Mouse (Mus musculus) heart, postnatal 36 days (tissue): ENCODE data around the gene Card10. TPM values are rescaled to one million over a fixed set of nuclear protein-coding genes. Genes with fewer than 3 reads are reported as not detected.

ENCODE experiments used
- DNase-seq, 2 experiments: peaks; one replicate each; pipeline ENCODE4 v3.0.0; 2021 to 2022
- intact Hi-C: fragments of 180-260 bp; cut with DNase I; formaldehyde crosslinking; loops from one replicate; pipeline ENCODE4 v1.15.1; 2025
- total RNA-seq, 2 experiments: library from RNA; stranded (reverse); gene quantifications; 2 replicates each; pipeline ENCODE4 v1.2.3; 2021

Gene Card10
- total RNA-seq, 2 experiments from 2014 or later: 15.4 to 19.0 TPM

DNA sequence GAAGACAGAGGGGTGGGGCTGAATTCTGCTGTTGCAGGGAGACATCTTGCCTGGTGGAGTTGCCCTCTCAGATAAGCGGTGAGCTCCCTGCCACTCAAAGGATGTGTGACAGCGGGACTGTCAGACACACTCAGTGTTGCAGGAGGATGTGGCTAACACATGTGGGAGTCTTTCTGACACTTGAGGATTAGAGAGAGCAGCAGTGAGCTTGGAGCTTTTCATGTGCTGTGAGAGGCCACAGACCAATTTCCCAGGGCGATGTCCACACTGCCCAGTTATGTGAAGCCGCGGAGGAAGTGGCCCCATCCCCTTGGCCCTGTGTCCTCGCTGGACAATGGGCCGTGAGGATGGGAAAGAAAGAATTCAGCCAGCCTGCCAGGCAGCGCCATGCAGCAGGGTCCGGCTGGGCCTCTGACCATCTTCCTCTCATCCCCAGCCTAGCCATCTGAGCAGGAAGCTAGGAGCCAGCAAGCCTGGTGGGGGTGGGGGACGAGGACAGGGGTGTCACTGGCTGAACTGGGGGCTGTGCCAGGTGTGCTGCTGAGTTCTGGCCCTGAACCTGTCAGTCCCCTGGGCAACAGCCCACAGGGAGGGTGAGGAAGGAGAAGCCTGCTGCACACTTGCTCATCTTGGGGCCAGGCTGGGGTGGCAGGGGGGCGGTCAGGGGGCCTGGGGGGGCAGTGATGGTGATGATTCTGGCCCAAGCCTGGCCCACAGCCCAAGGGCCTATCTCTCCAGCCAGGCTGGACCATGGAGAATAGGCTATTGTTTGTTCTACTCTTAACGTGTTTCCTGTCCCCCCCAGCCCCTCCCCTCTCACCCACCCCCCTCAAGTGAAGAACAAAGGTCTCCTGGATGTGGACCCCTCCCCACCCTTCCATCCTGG is 32.6 kb upstream of the Card10 start:
- DNase-seq: peak; percentile 57 to 71

DNA sequence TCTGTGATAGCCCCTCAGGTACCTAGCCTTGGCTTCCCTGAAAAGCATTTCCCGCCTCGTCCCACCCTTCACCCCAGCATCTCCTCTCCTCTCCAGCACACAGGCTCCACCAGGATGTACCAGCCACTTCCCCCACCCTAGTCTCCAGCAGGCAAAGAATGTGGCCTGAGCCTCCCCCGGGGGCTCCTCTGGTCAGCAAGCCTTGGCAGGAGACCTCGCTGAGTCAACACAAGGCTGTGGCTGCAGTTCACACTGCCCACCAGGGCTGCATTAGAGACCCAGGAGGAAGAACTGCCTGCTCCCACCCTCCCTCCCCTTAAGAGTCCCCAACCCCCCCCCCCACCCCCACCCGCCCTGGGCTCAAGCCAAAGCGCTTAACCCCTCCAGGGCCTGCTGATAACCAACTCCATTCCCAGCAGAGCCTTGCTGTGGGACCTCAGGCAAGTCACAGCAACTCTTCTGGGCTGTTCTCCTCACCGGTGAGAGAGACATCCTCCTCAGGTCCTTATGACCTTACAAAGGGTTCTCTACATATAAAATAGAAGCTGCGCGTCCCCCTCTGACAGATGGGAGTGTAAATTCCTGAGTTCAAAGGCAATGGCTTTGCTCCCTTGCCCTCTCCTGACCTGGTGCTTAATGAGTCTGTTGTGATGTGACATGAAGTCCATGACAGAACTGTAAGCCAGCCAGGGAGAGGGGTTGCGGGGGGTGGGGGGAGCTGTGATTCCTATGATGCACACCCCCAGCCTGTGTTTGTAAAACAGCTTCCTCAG is 31.6 kb upstream of the Card10 start:
- intact Hi-C loops: no loop called here
- peak in 1 of 2 experiments; percentile 43 for DNase-seq

More for the DNA sequence above, 32.6 kb upstream of the Card10 start:
- intact Hi-C loops: no loop called here

DNA sequence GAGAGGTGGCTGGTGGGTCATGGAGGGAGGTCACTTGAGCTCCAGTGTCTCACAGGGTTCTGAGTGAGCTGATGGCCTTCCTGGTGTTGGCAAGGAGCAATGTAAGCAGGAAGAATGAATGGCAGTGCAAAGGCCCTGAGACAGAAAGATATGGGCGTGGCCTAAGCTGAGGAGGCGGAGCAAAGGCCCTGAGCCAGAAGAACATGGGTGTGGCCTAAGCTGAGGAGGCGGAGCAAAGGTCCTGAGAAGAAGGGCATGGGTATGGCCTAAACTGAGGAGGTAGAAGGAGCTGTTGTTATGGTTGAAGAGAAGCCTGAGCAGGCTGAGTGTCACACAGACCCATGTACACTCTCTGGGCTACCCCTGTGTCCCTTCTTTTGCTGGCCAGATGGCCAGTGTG is 30.7 kb upstream of the Card10 start:
- DNase-seq: no peak
- intact Hi-C loops: loop anchor here (2.0 kb wide), 1 partner anchor 47 kb away; no protein-coding TSS in a partner anchor

DNA sequence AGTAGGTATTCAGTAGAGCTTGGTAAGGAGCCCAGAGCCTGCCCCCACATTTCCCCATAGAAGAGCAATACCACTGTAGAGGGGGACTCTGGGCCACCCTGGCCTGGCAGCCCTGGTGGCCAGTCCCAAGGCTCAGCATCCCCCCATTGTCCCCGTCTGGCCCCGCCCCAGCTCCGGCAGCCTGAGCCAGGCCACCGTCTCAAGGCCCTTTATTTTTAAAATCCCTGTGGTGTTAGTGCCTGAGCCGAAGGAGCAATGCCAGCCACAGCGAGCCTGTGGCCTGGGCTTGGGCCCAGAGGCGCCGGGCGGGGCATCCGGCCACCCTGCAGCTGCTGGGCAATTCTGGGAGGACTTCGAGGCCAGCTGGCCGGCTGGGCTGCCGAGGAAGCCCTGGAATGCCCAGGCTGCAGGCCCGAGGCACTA is 29.9 kb upstream of the Card10 start:
- DNase-seq: peak; percentile 79 to 86
- intact Hi-C loops: loop anchor here (1.0 to 2.0 kb wide), 2 partner anchors 11 to 46 kb away; no protein-coding TSS in a partner anchor

DNA sequence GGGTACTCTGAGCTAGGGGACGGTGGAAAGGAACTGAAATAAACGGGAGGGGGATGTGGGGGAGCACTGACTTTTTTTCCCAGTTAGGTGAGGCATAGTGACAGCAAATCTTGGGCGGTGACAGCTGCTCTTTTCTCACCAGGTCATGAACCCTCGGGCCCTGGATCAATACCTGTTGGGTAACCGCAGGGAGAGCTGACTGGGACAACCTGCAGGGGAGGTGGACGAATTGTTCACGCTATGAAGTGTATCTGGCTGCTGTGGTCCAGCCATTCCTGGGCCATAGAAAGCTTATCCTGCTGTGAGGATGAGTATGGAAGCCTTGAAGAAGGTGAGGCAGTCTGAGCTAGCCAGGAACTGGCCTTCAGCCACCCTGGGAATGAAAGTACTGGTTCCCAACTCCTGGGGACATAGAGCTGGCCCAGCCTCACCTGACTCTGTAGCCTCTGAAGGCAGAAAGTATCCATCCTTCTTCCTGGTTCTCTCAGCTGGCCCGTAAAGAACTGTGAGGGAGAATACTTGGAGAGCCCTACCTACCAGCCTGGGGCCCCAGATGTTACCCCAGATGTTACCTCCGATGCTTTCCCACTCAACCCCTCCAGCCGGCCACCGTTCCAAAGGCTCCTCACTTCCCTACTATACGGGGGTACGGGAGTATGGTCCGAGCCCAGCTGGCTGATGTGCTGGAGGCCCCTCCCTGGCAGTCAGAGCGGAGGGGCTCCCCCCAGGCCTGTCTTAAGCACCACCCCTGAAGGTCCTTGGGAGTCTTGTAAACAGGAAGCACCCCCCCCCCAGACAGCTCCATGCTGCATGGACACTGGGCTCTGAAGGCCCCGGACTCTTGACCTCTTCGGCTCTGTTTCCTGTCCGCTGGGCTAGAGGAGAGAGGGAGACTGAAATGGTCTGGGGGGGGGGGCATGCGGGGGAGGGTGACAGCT is 29.1 kb upstream of the Card10 start:
- intact Hi-C loops: loop anchor here (1.0 to 2.0 kb wide), 2 partner anchors 11 to 45 kb away; no protein-coding TSS in a partner anchor
- DNase-seq: peak; percentile 44 to 68

DNA sequence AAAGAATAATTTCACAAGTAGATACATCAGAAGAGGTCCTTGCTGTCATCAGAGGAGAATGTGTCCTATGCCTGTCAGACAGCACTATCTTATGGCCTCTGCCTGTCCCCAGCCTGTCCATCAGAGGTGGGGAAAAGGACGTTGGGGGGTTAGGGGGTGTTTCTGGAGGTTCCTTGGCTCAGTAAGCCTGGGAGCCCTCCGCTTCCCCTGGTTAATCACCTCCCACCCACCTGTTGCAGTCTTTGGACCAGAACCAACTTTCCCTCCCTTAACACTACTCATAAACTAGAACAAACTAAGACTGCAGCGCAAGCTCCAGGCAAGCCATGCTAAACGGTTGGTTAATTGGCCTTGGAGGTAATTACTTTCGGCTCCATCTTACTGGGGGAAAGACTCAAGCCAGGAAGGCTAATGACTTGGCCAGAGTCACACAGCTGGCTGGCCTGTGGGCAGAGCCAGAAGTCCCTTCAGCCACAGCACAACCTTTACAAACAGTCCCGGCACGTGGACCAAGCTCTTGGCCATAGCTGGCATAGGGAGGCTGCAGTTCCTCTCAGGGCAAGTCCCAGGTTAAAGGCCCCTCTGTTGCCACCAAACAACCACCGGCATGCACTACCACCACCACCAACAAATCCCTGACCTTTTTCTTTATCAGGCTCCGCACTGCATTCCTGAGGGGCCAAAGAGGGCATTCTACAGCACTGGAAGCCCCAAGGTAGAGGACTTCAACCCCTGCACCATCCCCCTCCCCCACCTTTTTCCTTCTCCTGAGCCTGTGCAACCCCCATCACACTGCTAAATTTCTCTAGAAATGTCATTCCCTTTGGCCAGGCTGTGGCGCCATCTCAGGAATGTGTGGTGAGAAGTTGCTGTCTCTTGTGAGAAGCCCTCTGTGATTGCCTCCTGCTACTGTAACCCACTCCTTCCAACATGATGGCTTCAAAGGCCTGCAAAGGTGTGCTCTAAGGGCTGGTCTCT is 28.2 kb upstream of the Card10 start:
- DNase-seq: peak in 1 of 2 experiments; percentile 2
- intact Hi-C loops: no loop called here

DNA sequence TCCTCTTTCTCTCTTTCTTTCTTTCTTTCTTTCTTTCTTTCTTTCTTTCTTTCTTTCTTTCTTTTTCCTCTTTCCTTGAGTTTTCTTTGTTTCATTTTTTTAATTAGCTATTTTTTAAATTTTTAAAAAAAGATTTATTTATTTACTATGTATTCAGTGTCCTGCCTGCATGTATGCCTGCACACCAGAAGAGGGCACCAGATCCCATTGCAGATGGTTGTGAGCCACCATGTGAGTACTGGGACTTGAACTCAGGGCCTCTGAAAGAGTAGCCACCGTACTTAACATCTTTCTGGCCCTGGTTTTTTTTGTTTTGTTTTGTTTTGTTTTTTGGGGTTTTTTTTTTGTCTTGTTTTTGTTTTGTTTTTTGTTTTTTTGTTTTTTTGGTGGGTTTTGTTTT is 26.8 kb upstream of the Card10 start:
- intact Hi-C loops: no loop called here
- DNase-seq: no peak

DNA sequence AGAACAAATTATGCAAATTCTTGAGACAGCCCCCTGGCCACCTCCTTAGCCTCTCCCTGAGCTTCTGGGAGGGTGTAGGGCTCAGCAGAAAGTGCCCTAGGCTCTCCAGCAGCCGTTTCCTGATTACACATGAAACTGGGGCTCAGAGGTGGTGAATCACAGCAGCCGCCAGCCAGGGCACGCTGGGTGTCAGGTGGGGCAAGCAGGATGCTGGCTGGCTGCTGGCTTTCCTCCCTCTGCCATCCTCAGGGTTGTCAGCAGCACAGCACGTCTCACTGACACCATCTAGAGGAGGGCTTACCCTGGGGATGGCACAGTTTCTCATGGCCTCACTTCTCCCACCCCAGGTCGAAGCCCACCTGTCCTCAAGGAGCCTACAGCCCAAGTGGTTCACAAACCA is 25.5 kb upstream of the Card10 start:
- DNase-seq: peak in 1 of 2 experiments; percentile 2
- intact Hi-C loops: no loop called here

DNA sequence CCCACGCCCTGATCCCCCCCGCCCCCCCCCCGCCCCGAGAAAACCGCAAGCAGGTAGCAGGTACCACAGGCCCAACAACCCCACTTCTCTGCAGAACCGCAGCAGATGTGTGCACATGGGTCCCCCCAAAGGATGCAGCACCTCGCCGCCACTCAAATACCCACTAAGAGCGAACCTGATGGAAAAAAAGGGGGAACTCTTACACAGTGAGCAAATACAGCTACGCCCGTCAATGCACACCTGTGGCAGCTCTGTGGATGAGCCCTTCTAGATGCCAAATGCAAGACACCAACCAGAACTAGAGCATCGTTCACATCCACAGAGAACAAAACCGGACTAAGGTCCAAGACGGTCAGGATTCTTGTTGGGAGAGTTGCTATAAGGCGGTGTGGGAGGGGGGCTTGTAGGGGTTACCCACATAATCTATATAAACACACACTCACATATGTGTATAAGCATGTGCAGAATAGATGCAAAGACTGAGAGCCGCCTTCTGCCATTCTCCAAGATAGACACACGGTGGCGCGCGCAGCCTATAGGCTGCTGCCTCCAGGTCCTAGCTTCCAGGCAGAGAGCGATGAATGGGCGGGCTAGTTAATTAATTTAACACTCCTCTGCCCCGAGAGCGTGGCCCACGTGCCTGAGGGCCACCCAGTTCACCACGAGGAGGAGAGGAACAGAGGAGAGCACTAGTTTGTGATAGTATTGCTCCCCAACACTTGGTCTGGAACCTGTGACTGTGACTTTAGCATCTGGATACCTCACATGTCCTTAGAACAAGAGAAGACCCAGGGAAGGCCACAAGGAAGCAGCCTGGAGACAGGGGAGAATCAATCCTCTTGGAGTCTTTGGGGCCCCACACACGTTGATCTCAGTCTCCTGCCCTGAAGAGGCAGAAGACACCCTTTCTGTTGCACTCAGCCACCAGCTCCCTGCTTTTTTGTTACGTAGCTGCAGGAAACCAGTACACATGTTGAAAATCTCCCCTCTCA is 23.7 kb upstream of the Card10 start:
- intact Hi-C loops: loop anchor here (1.0 kb wide), 2 partner anchors 22 to 43 kb away; no protein-coding TSS in a partner anchor
- DNase-seq: peak; percentile 76 to 81

DNA sequence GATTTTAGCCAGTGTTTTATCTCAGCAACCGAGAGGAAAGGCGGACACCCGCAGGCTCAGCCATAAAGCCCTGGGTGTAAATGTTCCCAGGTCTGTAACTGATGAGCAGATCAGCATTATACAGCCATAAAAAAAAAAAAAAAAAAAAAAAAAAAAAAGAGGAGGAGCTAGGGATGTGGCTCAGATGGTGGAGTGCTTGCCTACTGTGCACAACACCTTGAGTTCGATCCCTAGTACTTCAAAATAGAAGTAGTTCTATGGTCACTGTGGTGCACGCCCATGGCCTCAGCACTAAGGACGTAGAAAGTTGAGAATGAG is 13.2 kb upstream of the Card10 start:
- no peak for DNase-seq
- intact Hi-C loops: loop anchor here (5.0 kb wide), 1 partner anchor 36 kb away; no protein-coding TSS in a partner anchor

DNA sequence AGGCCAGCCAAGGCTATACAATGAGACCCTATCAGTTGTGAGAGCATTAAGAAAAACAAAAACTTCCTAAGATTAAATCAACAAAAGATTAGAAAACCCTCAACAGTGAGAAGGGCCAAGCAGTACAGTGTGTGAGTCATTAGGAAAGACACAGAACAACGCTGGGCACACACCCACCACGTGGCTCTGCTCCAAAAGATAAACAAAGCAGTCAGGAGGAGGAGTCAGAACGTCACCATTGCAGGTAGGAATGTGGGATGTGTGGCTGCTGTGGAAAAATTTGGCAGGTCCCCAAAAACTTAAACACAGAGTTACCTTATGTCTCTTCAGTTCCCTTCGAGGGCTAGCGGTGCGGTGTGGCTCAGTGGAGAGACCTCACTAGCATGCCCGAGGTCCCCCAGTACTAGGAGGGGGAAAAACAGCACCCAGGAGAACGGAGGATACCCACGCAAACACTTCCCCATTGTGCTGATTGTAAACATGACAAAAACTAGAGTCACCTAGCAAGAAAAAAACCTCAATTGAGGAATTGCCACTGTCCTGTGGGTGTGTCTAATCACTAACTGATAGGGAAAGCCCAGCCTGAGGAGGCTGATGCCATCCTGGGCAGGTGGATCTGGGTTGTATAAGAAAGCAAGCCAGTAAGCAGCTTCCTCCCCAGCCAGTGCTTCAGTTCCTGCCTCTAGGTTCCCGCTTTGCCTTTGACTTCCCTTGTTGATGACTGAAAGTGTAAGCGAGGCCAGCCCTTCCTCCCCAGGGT is 12.7 kb upstream of the Card10 start:
- intact Hi-C loops: loop anchor here (5.0 kb wide), 1 partner anchor 37 kb away; no protein-coding TSS in a partner anchor
- no peak for DNase-seq

DNA sequence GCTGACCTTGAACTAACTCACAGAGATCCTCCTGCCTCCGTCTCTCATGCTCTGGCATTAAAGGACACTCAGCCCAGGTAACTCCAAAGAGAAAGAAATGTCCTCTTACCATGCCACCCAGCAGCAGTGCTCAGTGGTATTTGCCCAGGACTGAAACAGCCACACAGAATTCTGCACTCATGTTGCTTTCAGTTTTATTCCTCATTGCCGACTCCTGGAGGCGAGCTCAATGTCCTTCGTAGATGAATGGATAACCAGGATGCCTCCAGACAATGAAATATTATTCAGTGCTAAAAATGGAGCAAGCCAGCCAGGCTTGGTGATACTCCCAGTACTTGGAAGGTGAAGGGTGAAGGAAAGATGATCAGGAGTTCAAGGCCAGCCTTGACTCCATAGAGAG is 10.8 kb upstream of the Card10 start:
- intact Hi-C loops: no loop called here
- DNase-seq: no peak

DNA sequence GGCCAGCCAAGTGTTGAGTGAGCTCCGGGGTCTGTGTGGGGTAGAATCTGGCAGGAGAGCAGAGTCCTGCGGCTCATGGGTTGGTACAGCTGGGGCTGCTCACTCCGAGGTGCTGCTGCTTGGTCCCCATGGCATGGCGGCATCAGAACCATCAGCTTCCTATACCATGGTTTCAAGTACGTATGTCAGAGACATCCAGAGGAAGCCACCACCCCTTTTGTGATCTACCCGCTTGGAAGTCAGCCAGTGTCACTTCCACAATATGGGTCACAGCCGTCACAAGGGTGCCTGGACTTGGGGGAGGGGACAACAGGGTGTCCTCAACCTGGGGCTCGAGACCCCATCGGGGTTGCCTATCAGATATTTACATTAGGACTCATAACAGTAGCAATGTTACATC is 7.3 kb upstream of the Card10 start:
- DNase-seq: no peak
- intact Hi-C loops: no loop called here

DNA sequence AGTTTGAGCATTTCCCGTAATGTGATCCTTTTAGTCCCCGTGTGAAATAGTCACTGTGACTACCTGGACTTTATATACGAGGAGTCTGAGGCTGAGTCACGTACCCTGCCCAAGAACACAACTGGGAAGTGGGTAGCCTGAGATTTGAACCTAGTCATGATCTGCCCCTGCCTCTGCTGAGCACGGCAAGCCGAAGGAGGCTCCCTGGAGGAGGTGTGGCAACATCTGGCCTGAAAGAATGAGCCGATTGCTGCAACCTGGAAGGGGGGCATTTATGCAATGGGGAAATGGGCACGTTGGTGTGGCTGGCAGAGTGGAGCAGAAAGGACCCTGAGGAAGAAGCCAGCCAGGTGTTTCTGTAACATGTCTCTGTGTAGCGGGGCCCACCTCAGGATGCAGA is 6.9 kb upstream of the Card10 start:
- intact Hi-C loops: no loop called here
- DNase-seq: no peak

DNA sequence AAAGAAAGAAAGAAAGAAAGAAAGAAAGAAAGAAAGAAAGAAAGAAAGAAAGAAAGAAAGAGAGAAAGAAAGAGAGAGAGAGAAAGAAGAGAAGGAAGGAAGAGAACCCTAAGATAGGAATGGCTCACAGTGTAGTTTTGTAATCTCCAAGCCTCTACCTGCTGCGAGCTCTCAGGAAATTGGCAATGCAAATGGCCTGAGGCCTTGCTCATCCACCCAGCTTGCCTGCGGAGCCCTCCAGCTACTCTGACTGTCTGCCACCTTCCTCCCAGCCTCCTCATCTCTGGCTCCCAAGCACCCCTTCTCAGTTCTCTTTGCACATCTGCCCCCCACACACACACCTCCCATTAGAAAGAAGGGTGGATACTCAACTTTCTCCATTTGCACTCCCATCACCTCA is 6.1 kb upstream of the Card10 start:
- intact Hi-C loops: no loop called here
- DNase-seq: no peak

DNA sequence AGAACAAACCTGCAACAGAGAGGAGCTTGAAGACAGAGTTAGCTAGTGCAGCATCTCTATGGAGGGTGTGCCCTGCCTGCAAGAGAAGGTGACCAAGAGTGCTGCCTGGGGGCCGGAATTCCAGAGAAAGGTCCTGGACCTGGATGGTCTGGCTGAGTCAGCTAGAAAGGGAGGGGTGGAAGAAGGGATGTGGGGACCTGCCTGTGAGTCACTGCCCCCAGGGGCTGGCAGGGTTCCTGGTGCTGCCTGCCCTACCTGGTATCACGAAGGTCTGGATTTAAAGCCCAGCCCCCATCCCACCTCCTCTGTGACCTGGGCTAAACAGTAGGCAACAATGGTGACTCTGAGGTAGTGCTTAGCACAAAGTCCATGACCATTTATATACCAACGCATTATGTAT is 4.3 kb upstream of the Card10 start:
- intact Hi-C loops: no loop called here
- DNase-seq: no peak

DNA sequence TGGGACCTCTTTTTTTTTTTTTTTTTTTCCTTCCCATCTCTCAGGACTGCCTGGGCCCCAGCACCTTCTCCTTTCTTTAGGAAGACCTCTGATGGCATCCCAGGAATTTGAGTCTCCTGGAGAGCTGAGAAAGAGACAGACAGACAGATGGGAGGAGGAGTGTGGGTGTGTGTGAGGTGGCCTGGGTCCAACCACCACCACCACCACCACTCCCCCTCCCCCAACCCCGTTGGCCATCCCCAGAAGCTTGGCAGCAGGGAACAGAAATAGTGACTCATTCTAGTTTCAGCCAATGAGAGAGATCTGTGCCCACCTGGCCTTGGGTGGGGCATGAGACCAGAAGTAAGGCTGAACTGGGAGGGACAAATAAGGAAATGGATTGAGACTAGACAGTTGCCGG is 3.8 kb upstream of the Card10 start:
- intact Hi-C loops: no loop called here
- DNase-seq: no peak
